Mouse (Mus musculus) liver, embryonic 14.5 days (tissue): Measurements from ENCODE around the gene Gm21964. TPM values are rescaled to one million over a fixed set of nuclear protein-coding genes. Genes with fewer than 3 reads are reported as not detected.
A peak's percentile ranks its signal among the peaks of the same experiment; 100 is the strongest.

ENCODE experiments used
- ATAC-seq: fragments of 200-750 bp; cut with Nextera tagmentation; 2 replicates; pipeline ENCODE4 v1.8.0; 2017; ENCODE audit warnings: moderate number of reproducible peaks, mild to moderate bottlenecking, moderate library complexity; ENCODE audit not compliant: insufficient read depth
- DNase-seq, 3 experiments: peaks; one replicate each; pipeline ENCODE4 v3.0.0-alpha.2; 2012 to 2013; ENCODE audit warnings: low read depth in 3 of 3, low spot score in 3 of 3
- H3K27ac ChIP-seq: fragments of 300-500 bp; sonication (generic); 2 replicates; pipeline ENCODE4 v1.5.1; 2014; ENCODE audit warnings: moderate library complexity, mild to moderate bottlenecking, control low read depth, inconsistent platforms
- H3K27me3 ChIP-seq: fragments of 300-500 bp; sonication (generic); 2 replicates; pipeline ENCODE4 v1.6.1; 2014; ENCODE audit warnings: mild to moderate bottlenecking, low read length, moderate library complexity; ENCODE audit not compliant: control insufficient read depth, insufficient read depth
- H3K36me3 ChIP-seq: fragments of 300-500 bp; sonication (generic); replicated peaks from 2 replicates; pipeline ENCODE4 v1.6.1; 2014; ENCODE audit warnings: low read depth; ENCODE audit not compliant: control insufficient read depth, insufficient read depth
- H3K4me1 ChIP-seq, 2 experiments: fragments of 200-500 bp in 1 of 2; fragments of 300-500 bp in 1 of 2; sonication (generic) in 1 of 2; replicated peaks; 2 replicates each; pipeline ENCODE4 v1.6.1; 2012 to 2014; ENCODE audit warnings: antibody characterized with exemption in 1 of 2, inconsistent platforms in 1 of 2, low read length in 1 of 2; ENCODE audit not compliant: control insufficient read depth in 2 of 2, insufficient read depth in 2 of 2
- H3K4me2 ChIP-seq: fragments of 300-500 bp; sonication (generic); 2 replicates; pipeline ENCODE4 v1.6.1; 2014; ENCODE audit warnings: low read depth, mild to moderate bottlenecking, control low read depth, moderate library complexity
- H3K4me3 ChIP-seq, 2 experiments: fragments of 200-500 bp in 1 of 2; fragments of 300-500 bp in 1 of 2; sonication (generic) in 1 of 2; 2 replicates each; pipeline ENCODE4 v1.5.1; 2012 to 2014; ENCODE audit warnings: low read depth in 2 of 2, low read length in 2 of 2, mild to moderate bottlenecking in 2 of 2, control low read depth in 1 of 2, inconsistent platforms in 1 of 2, moderate library complexity in 1 of 2; ENCODE audit not compliant: insufficient read depth in 1 of 2
- H3K9ac ChIP-seq: fragments of 300-500 bp; sonication (generic); replicated peaks from 2 replicates; pipeline ENCODE4 v1.6.1; 2014; ENCODE audit warnings: mild to moderate bottlenecking, control low read depth, moderate library complexity
- H3K9me3 ChIP-seq: fragments of 300-500 bp; sonication (generic); 2 replicates; pipeline ENCODE4 v1.6.1; 2016; ENCODE audit warnings: low read length, mixed read lengths; ENCODE audit not compliant: control insufficient read depth
- CTCF ChIP-seq: IDR thresholded peaks from 2 replicates; pipeline ENCODE4 v1.5.1; 2016; ENCODE audit warnings: antibody characterized with exemption, low read depth, control low read depth
- EP300 ChIP-seq: IDR thresholded peaks from 2 replicates; pipeline ENCODE4 v1.6.1; 2016; ENCODE audit warnings: antibody characterized with exemption, low read depth
- WGBS: fragments of 180-500 bp; shearing (Covaris S2); extraction: QIAGEN DNeasy Blood & Tissue Kit; methylation state at CpG from one replicate; pipeline ENCODE4 v1.1.7; 2014; ENCODE audit not compliant: insufficient replicate concordance; 5-methylcytosine and 5-hydroxymethylcytosine counted together
- polyA plus RNA-seq, 2 experiments: library from polyadenylated mRNA; depleted of rRNA in 1 of 2; stranded (reverse) in 1 of 2; unstranded in 1 of 2; fragments of >200 nt; fragmentation: Nextera tagmentation in 1 of 2; extraction: Ambion mirVana in 1 of 2; gene quantifications; 2 replicates each; pipeline versions ENCODE4 v1.2.1 to v1.2.3; 2012 to 2014

Gene Gm21964
- polyA plus RNA-seq, 2 experiments, result not detected

DNA sequence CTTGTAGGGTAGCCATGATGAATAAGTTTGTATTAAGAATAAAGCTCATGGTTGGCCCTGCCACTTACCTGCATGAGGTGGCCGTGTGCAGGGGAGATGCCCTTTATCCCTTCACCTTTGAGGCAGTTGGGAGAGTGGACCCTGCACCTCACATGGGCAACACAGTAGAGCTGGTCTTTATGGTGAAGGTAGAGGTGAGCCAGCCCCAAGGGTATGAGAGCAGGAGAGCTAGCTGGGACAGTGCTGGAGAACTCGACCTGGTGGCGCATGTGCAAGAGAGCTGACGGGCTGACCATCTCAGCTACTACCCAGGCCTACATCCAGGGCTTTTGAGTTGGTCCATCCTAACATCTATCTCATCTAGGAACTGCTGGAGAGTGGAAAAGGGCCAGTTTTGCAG, 35.3 kb upstream of the Gm21964 start:
- Histone ChIP-seq H3K27ac (no peak overlapping the region), H3K36me3 (no peaks in the 10 kb centered on the region), H3K9ac (no peak overlapping the region), H3K27me3 (no peaks in the 10 kb centered on the region), H3K9me3 (no peaks in the 10 kb centered on the region), H3K4me1 (no peaks in the 10 kb centered on the region), H3K4me2 (no peak overlapping the region), H3K4me3 (no peak overlapping the region)
- TF ChIP-seq EP300 (no peak), CTCF (no peak)
- WGBS, result 66% methylated on average over 4 of the region's 4 CpGs
- ATAC-seq (no peak), DNase-seq (no peak)

DNA sequence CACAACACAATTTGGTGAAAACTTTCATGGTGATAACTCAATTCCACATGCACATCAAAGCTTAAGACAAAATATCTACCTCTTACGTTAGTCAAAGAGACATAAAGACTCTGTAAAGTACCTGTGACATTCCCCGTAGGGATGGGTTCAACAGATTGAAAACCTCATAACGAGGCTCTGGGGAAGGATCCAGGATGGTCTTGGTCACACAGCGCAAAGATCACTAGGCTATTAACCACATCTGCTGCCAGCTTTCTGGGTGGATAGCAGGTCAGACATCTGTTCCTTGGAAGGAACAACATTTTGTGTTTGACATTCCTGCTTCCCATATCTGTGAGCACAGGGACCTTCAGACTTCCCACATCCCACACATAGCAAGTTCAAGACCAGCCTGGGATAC, 31.3 kb upstream of the Gm21964 start:
- Histone ChIP-seq H3K4me3 (no peak overlapping the region), H3K4me2 (no peak overlapping the region)
- TF ChIP-seq EP300 (no peak), CTCF (no peak)

DNA sequence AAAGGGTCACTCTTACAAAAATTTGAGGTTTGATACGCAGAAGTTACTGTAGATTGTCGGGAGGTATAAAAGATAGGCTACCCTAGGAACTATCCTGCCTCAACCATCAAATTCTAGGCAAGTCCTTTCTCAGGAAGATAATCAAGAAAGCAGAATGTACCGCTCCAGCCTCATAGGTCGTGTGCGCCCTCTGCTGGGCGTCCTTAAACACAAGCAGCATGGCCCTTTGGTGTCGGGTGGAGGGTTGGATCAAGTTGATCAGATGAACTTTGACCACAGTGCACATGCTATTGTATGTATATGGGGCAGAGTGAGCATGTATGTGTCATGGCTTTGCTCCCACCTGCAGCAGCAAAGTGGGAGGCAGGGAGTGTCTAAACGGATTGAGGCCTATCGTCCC, 29.4 kb upstream of the Gm21964 start:
- no peaks in the 10 kb centered on the region for H3K9me3 ChIP-seq
- H3K9ac ChIP-seq, result no peak overlapping the region
- no peaks in the 10 kb centered on the region for H3K4me1 ChIP-seq
- no peak overlapping the region for H3K4me2 ChIP-seq
- ATAC-seq, result no peak
- H3K4me3 ChIP-seq, result no peak overlapping the region
- 10% methylated on average over 9 of the region's 9 CpGs for WGBS
- peak; percentile 13 to 17 (median 14) for DNase-seq
- H3K27ac ChIP-seq, result no peak overlapping the region
- TF ChIP-seq CTCF (peak; percentile 90), EP300 (no peak)
- H3K36me3 ChIP-seq, result no peaks in the 10 kb centered on the region
- H3K27me3 ChIP-seq, result no peaks in the 10 kb centered on the region

More for the DNA sequence above, 31.3 kb upstream of the Gm21964 start:
- Histone ChIP-seq H3K27ac (no peak overlapping the region), H3K36me3 (no peaks in the 10 kb centered on the region), H3K27me3 (no peaks in the 10 kb centered on the region), H3K9ac (no peak overlapping the region), H3K4me1 (no peaks in the 10 kb centered on the region), H3K9me3 (no peaks in the 10 kb centered on the region)
- WGBS, result 64% methylated on average over 4 of the region's 4 CpGs
- ATAC-seq (no peak), DNase-seq (no peak)

DNA sequence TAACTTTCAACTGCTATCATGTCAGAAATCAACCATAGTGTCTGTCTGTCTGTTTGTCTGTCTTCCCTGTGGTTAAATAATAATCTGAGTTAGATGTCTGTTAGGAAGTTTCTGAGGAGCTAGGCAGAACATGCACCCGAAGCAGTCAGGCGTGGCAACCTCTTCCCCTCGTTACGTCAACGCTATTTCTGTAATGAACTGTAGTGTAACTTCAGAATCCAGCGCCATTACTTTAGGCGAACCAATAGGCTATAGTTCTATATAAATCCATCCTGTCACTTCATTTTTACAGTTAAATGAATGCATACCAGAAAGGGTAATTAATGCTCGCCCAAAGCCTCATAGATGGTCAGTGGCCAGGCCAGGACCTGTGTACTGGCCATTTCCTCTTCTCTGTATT, 26.5 kb upstream of the Gm21964 start:
- Histone ChIP-seq H3K9me3 (no peaks in the 10 kb centered on the region), H3K4me1 (no peaks in the 10 kb centered on the region), H3K36me3 (no peaks in the 10 kb centered on the region), H3K9ac (no peak overlapping the region), H3K27ac (no peak overlapping the region), H3K27me3 (no peaks in the 10 kb centered on the region; the same call in 1 of the 2 replicates), H3K4me2 (no peak overlapping the region), H3K4me3 (no peak overlapping the region)
- ATAC-seq, result no peak
- DNase-seq, result no peak
- no peak for TF ChIP-seq CTCF
- no peak for TF ChIP-seq EP300
- 69% methylated on average over 8 of the region's 8 CpGs for WGBS

DNA sequence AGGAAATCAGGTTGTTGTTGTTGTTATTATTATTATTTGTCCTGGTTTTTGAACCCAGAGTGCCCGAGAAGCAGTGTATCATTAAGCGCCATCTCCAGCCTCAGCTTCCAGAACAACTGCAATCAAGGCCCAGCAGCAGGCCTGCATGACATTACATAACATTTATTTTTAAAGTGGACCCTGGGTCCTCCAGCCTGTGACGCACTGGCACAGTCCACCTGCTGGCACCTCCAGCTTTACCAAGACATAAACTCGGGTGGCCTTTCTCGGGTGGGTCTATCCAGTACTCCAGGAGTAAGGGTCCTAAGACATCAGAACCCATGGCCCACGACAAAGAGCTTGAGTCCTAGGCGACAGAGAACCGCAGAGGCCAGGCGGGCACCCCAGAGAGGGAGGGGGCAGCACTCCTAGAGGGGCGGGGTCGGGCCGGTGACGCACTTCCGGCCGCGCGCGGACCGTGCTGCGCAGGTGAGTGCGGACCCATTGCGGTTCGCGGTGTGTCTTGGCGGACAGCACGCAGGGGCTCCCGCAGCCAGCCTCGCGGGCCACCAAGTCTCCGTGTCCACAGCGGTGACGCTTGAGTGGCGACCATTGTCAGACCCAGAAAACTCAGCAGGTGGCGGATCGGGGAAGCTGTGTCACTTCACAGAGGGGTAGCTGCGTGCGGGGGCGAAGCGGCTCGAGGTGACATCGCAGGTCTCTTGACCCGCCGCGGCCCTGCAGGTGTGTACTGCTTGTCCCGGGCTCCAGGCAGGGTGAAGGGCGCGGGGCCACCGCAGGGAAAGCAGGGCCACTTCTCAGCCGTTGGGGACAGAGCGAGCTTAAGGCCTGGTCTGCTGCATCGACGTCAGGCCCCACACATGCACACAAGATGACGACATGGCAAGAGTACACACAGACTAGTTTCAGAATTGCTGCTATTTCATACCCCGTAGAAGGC, 21.5 kb upstream of the Gm21964 start, which contains the start of gene Zfp612:
Gene Zfp612, plus strand, starts transcription at position 465 of the 940 bp plus-strand sequence.
- Histone ChIP-seq H3K4me3 (peak within 1 kb of the TSS; percentile 57 to 66), H3K27me3 (no peaks in the 10 kb centered on the region; the same call in 1 of the 2 replicates), H3K9me3 (no peaks in the 10 kb centered on the region), H3K9ac (peak within 1 kb of the TSS; percentile 34; the same call in 1 of the 2 replicates), H3K4me1 (no peaks in the 10 kb centered on the region), H3K4me2 (peak within 1 kb of the TSS; percentile 62), H3K27ac (no peak within 1 kb of the TSS), H3K36me3 (no peaks in the 10 kb centered on the region)
- 7% methylated on average over 54 of the region's 54 CpGs for WGBS
- peak; percentile 66; the same call in 1 of the 2 replicates for ATAC-seq
- peak in 1 of 3 experiments; percentile 9 for DNase-seq
- TF ChIP-seq CTCF (no peak), EP300 (no peak)
